Mouse (Mus musculus): ENCODE data around the gene Ripor2. TPM values are rescaled to one million over a fixed set of nuclear protein-coding genes. Genes with fewer than 3 reads are reported as not detected.
"Not testable (repeated sequence)": the region's sequence is repeated elsewhere in the genome, so short reads cannot be mapped to it uniquely, and the experiment has no call there.

Ripor2 gene
- polyA plus RNA-seq, 1 experiment from 2014 or later, result 16.6 TPM

- H3K9ac ChIP-seq; H3K4me3 ChIP-seq (replicated peaks); ATAC-seq (ENCODE audit: low FRiP score); H3K27me3 ChIP-seq; H3K27ac ChIP-seq; H3K36me3 ChIP-seq (replicated peaks); H3K9me3 ChIP-seq; H3K4me2 ChIP-seq; H3K4me1 ChIP-seq: not testable (repeated sequence)
- 84% methylated on average over 4 of the region's 4 CpGs for WGBS
Measured at GRCm38 (mm10) chr13:24767809-24768208, 185.8 kb downstream of the Ripor2 start.

GRCm38 (mm10) chr13:24771482-24771881 is 189.5 kb downstream of the Ripor2 start:
- H3K4me1 ChIP-seq; H3K36me3 ChIP-seq (replicated peaks); H3K4me3 ChIP-seq (replicated peaks); H3K4me2 ChIP-seq; H3K9ac ChIP-seq; H3K27ac ChIP-seq; ATAC-seq (ENCODE audit: low FRiP score); H3K9me3 ChIP-seq; H3K27me3 ChIP-seq: not testable (repeated sequence)
- WGBS, result 96% methylated on average over 10 of the region's 10 CpGs

- 50% methylated on average over 7 of the region's 7 CpGs for WGBS
- H3K4me1 ChIP-seq, result no peaks in the 10 kb centered on the region
- H3K9ac ChIP-seq, result no peak overlapping the region
- H3K4me3 ChIP-seq (replicated peaks), result no peak overlapping the region
- no peak overlapping the region for H3K4me2 ChIP-seq
- no peak overlapping the region for H3K27ac ChIP-seq
- H3K36me3 ChIP-seq (replicated peaks), result no peaks in the 10 kb centered on the region
- no peaks in the 10 kb centered on the region for H3K27me3 ChIP-seq
- no peaks in the 10 kb centered on the region for H3K9me3 ChIP-seq
- ATAC-seq (ENCODE audit: low FRiP score), result no peak
Measured at GRCm38 (mm10) chr13:24776146-24776844, 194.3 kb downstream of the Ripor2 start.

GRCm38 (mm10) chr13:24778026-24778425 is 196.0 kb downstream of the Ripor2 start:
- Histone ChIP-seq H3K9ac (no peak overlapping the region), H3K27ac (no peak overlapping the region), H3K27me3 (no peaks in the 10 kb centered on the region), H3K4me1 (no peaks in the 10 kb centered on the region), H3K36me3 (replicated peaks) (no peaks in the 10 kb centered on the region), H3K4me2 (no peak overlapping the region), H3K4me3 (replicated peaks) (no peak overlapping the region), H3K9me3 (no peaks in the 10 kb centered on the region)
- WGBS, result 82% methylated on average over 2 of the region's 2 CpGs
- no peak for ATAC-seq (ENCODE audit: low FRiP score)

GRCm38 (mm10) chr13:24778706-24779380 is 196.9 kb downstream of the Ripor2 start:
- H3K9me3 ChIP-seq, result no peaks in the 10 kb centered on the region
- H3K4me1 ChIP-seq, result no peaks in the 10 kb centered on the region
- 89% methylated on average over 8 of the region's 8 CpGs for WGBS
- H3K27me3 ChIP-seq, result no peaks in the 10 kb centered on the region
- no peaks in the 10 kb centered on the region for H3K36me3 ChIP-seq (replicated peaks)
- no peak overlapping the region for H3K27ac ChIP-seq
- no peak overlapping the region for H3K4me3 ChIP-seq (replicated peaks)
- no peak for ATAC-seq (ENCODE audit: low FRiP score)
- no peak overlapping the region for H3K4me2 ChIP-seq
- H3K9ac ChIP-seq, result no peak overlapping the region

- H3K4me1 ChIP-seq, result peaks cover 3% of the 10 kb centered on the region; the same call in 1 of the 2 replicates
- H3K9me3 ChIP-seq, result no peaks in the 10 kb centered on the region
- no peak overlapping the region for H3K9ac ChIP-seq
- H3K4me3 ChIP-seq (replicated peaks), result no peak overlapping the region
- no peak for ATAC-seq (ENCODE audit: low FRiP score)
- WGBS, result 77% methylated on average over 5 of the region's 5 CpGs
- H3K27me3 ChIP-seq, result no peaks in the 10 kb centered on the region
- no peak overlapping the region for H3K27ac ChIP-seq
- H3K4me2 ChIP-seq, result no peak overlapping the region
- no peaks in the 10 kb centered on the region for H3K36me3 ChIP-seq (replicated peaks)
Measured at GRCm38 (mm10) chr13:24781916-24782315, 199.9 kb downstream of the Ripor2 start.

Other genes with a start within 250 kb of the Ripor2 start
- gene Armh2, start 159.0 kb downstream of the Ripor2 start, polyA plus RNA-seq (2016; fragmentation: Nextera tagmentation; extraction: Ambion mirVana), result not detected in 2 replicates
- gene Gmnn, start 179.7 kb downstream of the Ripor2 start, polyA plus RNA-seq (2016; fragmentation: Nextera tagmentation; extraction: Ambion mirVana), result 127 and 131 TPM in 2 replicates
- gene BC005537, start 219.5 kb downstream of the Ripor2 start, polyA plus RNA-seq (2016; fragmentation: Nextera tagmentation; extraction: Ambion mirVana), result 20.9 and 22.3 TPM in 2 replicates
- 57.4 and 57.8 TPM in 2 replicates for gene Acot13, start 249.4 kb downstream of the Ripor2 start, polyA plus RNA-seq (2016; fragmentation: Nextera tagmentation; extraction: Ambion mirVana)
- 70.3 and 75.0 TPM in 2 replicates for gene Tdp2, start 249.5 kb downstream of the Ripor2 start, polyA plus RNA-seq (2016; fragmentation: Nextera tagmentation; extraction: Ambion mirVana)